Mouse (Mus musculus): ENCODE measurements at regions not wholly inside any gene's neighbourhood (a gene's known extent, or its start where the extent isn't known, plus 50 kb on each side); places are given as distances from the start of the nearest gene placed in this dataset.
A peak's percentile ranks its signal among the peaks of the same experiment; 100 is the strongest.
"Not testable (repeated sequence)": the region's sequence is repeated elsewhere in the genome, so short reads cannot be mapped to it uniquely, and the experiment has no call there.

DNA sequence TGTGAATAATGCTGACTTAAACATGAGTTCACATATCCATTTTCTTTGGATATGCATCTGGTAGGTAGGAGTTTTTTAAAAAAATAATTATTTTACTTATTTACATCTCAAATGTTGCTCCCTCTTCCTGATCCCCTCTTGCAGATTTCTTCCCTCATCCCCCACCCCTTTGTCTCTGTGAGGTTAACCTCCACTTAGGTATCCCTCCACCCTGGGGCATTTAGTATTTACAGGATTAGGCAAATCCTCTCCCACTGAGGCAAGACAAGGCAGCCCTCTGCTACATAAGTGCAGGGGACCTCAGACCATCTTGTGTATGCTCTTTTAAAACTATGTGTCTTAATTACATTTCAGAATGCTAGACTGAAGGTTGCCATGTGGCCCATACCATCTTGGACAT, 155.2 kb upstream of the Shcbp1 start:
- ATAC-seq (replicated peaks; ENCODE audit: low FRiP score), result no peak
- no peaks in the 10 kb centered on the region for H3K9me3 ChIP-seq (ENCODE audit: control insufficient read depth, low read length)

DNA sequence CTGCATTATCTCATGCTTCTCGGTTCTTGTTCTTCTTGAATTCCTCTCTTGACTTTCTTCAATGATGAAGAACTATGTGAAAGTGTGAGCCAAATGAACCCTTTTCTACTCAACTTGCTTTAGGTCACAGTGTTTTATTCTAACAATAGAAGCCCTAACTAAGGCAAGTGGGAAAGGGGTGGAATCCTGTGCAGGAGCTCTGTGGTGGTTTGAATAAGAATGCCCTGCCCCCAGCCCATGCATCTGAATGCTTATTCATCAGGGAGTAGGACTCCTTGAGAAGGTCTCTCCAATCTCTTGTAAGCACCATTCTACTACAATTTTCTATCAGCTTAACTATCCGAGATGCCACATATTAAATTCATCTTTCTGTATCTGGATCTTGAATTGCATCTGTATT, 154.7 kb upstream of the Shcbp1 start:
- no peak for ATAC-seq (replicated peaks; ENCODE audit: low FRiP score)
- no peak overlapping the region for H3K4me2 ChIP-seq (ENCODE audit: low read depth, low read length, severe bottlenecking)
- no peaks in the 10 kb centered on the region for H3K27me3 ChIP-seq (ENCODE audit: control insufficient read depth, insufficient read depth, low read length)
- no peak overlapping the region for H3K9ac ChIP-seq (ENCODE audit: low read length)
- no peak overlapping the region for H3K27ac ChIP-seq (ENCODE audit: low read depth, low read length)
- no peaks in the 10 kb centered on the region for H3K9me3 ChIP-seq (ENCODE audit: control insufficient read depth, low read length)
- H3K36me3 ChIP-seq (ENCODE audit: control insufficient read depth, insufficient read depth, low read length), result no peaks in the 10 kb centered on the region
- no peak overlapping the region for H3K4me3 ChIP-seq (ENCODE audit: low read depth, low read length)
- no peaks in the 10 kb centered on the region for H3K4me1 ChIP-seq (replicated peaks; ENCODE audit: control insufficient read depth, insufficient read depth, low read length)
- WGBS, result 32% methylated on average over 2 of the region's 2 CpGs
- DNase-seq (ENCODE audit: low spot score), result no peak

More for the DNA sequence above, 155.2 kb upstream of the Shcbp1 start:
- Histone ChIP-seq H3K9ac (ENCODE audit: low read length) (no peak overlapping the region), H3K4me2 (ENCODE audit: low read depth, low read length, severe bottlenecking) (no peak overlapping the region), H3K27me3 (ENCODE audit: control insufficient read depth, insufficient read depth, low read length) (no peaks in the 10 kb centered on the region), H3K27ac (ENCODE audit: low read depth, low read length) (no peak overlapping the region), H3K4me1 (replicated peaks; ENCODE audit: control insufficient read depth, insufficient read depth, low read length) (no peaks in the 10 kb centered on the region), H3K36me3 (ENCODE audit: control insufficient read depth, insufficient read depth, low read length) (no peaks in the 10 kb centered on the region), H3K4me3 (ENCODE audit: low read depth, low read length) (no peak overlapping the region)
- no peak for DNase-seq (ENCODE audit: low spot score)

DNA sequence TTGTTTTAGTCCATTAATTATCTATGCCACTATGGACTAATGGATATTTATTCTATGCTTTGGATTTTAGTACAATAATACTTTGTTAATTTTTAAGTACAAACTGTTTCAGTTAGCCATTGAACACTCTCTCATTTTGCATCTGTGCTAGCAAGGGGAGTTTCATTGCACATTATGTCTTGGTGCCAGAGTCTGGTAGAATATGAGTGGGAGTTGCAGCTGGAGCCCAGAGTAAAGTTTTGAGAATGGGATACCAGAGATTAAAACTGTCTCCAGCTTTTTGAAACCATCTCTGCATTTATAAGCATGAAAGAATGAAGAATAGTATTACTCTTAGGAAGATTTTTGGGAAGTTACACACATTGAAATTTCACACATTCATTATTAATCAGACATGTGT, 137.1 kb upstream of the Shcbp1 start:
- DNase-seq (ENCODE audit: low spot score) (no peak), ATAC-seq (replicated peaks; ENCODE audit: low FRiP score) (no peak)
- Histone ChIP-seq H3K4me3 (ENCODE audit: low read depth, low read length) (no peak overlapping the region), H3K4me2 (ENCODE audit: low read depth, low read length, severe bottlenecking) (no peak overlapping the region), H3K9me3 (ENCODE audit: control insufficient read depth, low read length) (no peaks in the 10 kb centered on the region), H3K9ac (ENCODE audit: low read length) (no peak overlapping the region), H3K27me3 (ENCODE audit: control insufficient read depth, insufficient read depth, low read length) (no peaks in the 10 kb centered on the region), H3K4me1 (replicated peaks; ENCODE audit: control insufficient read depth, insufficient read depth, low read length) (no peaks in the 10 kb centered on the region), H3K36me3 (ENCODE audit: control insufficient read depth, insufficient read depth, low read length) (no peaks in the 10 kb centered on the region), H3K27ac (ENCODE audit: low read depth, low read length) (no peak overlapping the region)

DNA sequence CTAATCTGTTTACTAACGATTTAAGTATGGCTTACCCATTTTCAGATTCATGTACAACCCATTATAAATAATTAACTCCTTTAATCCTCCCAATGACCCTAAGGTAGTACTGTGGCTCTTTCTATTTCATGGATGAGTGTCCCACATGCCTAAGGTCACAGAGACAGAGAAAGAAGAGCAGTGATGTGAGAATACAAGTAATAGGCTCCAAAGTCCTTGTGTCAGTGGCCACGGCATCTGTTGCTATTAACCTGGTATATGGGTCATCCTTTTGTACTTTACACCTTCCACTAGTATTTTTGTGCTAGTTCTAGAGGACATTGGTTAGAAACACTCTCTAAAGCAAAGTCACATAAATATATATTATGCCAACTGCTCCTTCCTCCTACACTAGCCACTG, 115.7 kb upstream of the Shcbp1 start:
- no peak overlapping the region for H3K9ac ChIP-seq (ENCODE audit: low read length)
- no peaks in the 10 kb centered on the region for H3K9me3 ChIP-seq (ENCODE audit: control insufficient read depth, low read length)
- H3K4me2 ChIP-seq (ENCODE audit: low read depth, low read length, severe bottlenecking), result no peak overlapping the region
- no peaks in the 10 kb centered on the region for H3K4me1 ChIP-seq (replicated peaks; ENCODE audit: control insufficient read depth, insufficient read depth, low read length)
- H3K36me3 ChIP-seq (ENCODE audit: control insufficient read depth, insufficient read depth, low read length), result no peaks in the 10 kb centered on the region
- no peak overlapping the region for H3K27ac ChIP-seq (ENCODE audit: low read depth, low read length)
- no peaks in the 10 kb centered on the region for H3K27me3 ChIP-seq (ENCODE audit: control insufficient read depth, insufficient read depth, low read length)
- no peak overlapping the region for H3K4me3 ChIP-seq (ENCODE audit: low read depth, low read length)
- DNase-seq (ENCODE audit: low spot score) (no peak), ATAC-seq (replicated peaks; ENCODE audit: low FRiP score) (no peak)
- WGBS, result 87% methylated on average over 2 of the region's 2 CpGs

DNA sequence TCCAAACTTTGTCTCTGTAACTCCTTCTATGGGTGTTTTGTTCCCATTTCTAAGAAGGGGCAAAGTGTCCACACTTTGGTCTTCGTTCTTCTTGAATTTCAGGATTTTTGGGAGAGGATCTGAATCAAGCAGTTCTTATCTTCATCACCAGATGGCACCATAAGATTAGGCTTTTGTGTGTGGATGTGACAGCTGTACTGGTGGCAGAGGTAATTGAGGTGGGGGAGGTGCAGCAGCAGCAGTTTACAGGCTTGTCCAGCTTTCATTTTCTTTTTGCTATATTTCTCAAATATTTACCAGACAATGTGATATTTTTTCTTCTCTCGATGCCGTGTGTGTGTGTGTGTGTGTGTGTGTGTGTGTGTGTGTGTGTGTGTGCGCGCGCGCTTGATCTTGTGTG, 89.4 kb upstream of the Shcbp1 start:
- not testable (repeated sequence) for H3K9me3 ChIP-seq (ENCODE audit: control insufficient read depth, low read length); H3K27me3 ChIP-seq (ENCODE audit: control insufficient read depth, insufficient read depth, low read length); H3K36me3 ChIP-seq (ENCODE audit: control insufficient read depth, insufficient read depth, low read length); H3K4me2 ChIP-seq (ENCODE audit: low read depth, low read length, severe bottlenecking); H3K4me1 ChIP-seq (replicated peaks; ENCODE audit: control insufficient read depth, insufficient read depth, low read length); H3K4me3 ChIP-seq (ENCODE audit: low read depth, low read length); H3K27ac ChIP-seq (ENCODE audit: low read depth, low read length); H3K9ac ChIP-seq (ENCODE audit: low read length)
- whole genome bisulfite sequencing, result 85% methylated on average over 7 of the region's 7 CpGs
- peak; percentile 64 for DNase-seq (ENCODE audit: low spot score)
- ATAC-seq (replicated peaks; ENCODE audit: low FRiP score), result peak; percentile 92

DNA sequence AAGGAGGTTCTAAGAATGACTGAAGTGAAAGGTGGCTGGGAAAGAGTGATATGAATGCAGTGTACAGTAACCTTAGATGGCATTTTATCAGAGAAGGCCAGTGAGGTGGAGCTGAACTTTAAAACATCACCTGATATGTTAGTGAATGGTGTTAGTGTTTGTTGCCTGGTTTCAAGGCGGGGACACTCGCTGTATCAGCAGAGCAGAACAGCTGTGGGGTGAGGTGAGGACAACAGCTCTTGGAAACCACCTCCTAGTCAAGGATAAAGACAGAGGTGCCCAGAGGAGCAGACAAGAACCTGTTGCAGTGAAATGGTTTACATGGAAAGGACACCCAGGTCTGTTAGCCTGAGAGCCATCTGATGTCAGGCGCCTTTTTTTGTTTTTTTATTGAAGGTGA, 59.7 kb upstream of the Shcbp1 start:
- no peak for ATAC-seq (replicated peaks; ENCODE audit: low FRiP score)
- H3K4me2 ChIP-seq (ENCODE audit: low read depth, low read length, severe bottlenecking), result no peak overlapping the region
- no peaks in the 10 kb centered on the region for H3K9me3 ChIP-seq (ENCODE audit: control insufficient read depth, low read length)
- H3K27me3 ChIP-seq (ENCODE audit: control insufficient read depth, insufficient read depth, low read length), result no peaks in the 10 kb centered on the region
- H3K9ac ChIP-seq (ENCODE audit: low read length), result no peak overlapping the region
- H3K4me3 ChIP-seq (ENCODE audit: low read depth, low read length), result no peak overlapping the region
- H3K27ac ChIP-seq (ENCODE audit: low read depth, low read length), result no peak overlapping the region
- no peaks in the 10 kb centered on the region for H3K36me3 ChIP-seq (ENCODE audit: control insufficient read depth, insufficient read depth, low read length)
- 90% methylated on average over 3 of the region's 3 CpGs for WGBS
- DNase-seq (ENCODE audit: low spot score), result no peak
- H3K4me1 ChIP-seq (replicated peaks; ENCODE audit: control insufficient read depth, insufficient read depth, low read length), result no peaks in the 10 kb centered on the region

DNA sequence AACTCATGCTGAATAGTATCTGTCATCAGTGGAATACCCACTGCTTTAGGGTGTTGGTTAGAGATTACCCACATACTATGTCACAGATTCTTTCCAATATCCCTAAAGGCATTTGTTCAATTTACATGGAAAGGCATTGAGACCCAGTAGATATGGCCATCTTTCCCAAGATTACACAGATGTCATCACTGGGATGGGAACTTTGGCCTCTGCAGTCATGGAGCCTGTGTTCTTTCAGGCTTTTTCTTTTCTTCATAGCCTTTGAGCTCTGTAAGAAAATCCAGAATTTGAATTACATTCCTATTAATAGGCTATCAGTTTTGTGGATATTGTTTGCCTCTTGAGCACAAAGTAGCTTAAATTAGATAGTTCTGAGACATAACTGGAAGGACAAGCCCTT, 59.2 kb upstream of the Shcbp1 start:
- no peak overlapping the region for H3K27ac ChIP-seq (ENCODE audit: low read depth, low read length)
- H3K4me1 ChIP-seq (replicated peaks; ENCODE audit: control insufficient read depth, insufficient read depth, low read length), result no peaks in the 10 kb centered on the region
- ATAC-seq (replicated peaks; ENCODE audit: low FRiP score) (no peak), DNase-seq (ENCODE audit: low spot score) (no peak)
- no peaks in the 10 kb centered on the region for H3K36me3 ChIP-seq (ENCODE audit: control insufficient read depth, insufficient read depth, low read length)
- no peak overlapping the region for H3K4me3 ChIP-seq (ENCODE audit: low read depth, low read length)
- no peak overlapping the region for H3K9ac ChIP-seq (ENCODE audit: low read length)
- no peak overlapping the region for H3K4me2 ChIP-seq (ENCODE audit: low read depth, low read length, severe bottlenecking)
- H3K27me3 ChIP-seq (ENCODE audit: control insufficient read depth, insufficient read depth, low read length), result no peaks in the 10 kb centered on the region
- no peaks in the 10 kb centered on the region for H3K9me3 ChIP-seq (ENCODE audit: control insufficient read depth, low read length)

DNA sequence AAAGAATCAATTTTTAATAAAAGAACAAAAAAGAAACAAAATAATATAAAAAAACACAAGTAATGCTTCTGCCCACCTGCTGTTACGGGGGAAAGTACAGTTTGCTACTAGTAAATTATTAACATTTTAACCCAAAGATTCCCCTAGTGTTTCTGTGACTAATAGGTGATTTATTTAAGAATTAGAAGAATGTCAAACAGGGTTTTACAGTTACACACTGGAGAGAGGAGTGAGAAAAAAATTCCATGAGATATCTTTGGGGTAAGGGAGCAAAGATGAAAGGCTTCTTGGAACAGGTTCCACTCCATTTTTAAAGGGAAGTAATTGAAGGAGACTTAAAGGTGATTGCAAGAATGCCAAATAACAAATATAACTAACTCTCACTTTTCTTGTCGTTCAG, 58.4 kb upstream of the Shcbp1 start:
- ATAC-seq (replicated peaks; ENCODE audit: low FRiP score), result no peak
- 88% methylated on average over 2 of the region's 2 CpGs for WGBS
- Histone ChIP-seq H3K4me2 (ENCODE audit: low read depth, low read length, severe bottlenecking) (no peak overlapping the region), H3K4me3 (ENCODE audit: low read depth, low read length) (no peak overlapping the region), H3K9me3 (ENCODE audit: control insufficient read depth, low read length) (no peaks in the 10 kb centered on the region), H3K9ac (ENCODE audit: low read length) (no peak overlapping the region), H3K27ac (ENCODE audit: low read depth, low read length) (no peak overlapping the region), H3K27me3 (ENCODE audit: control insufficient read depth, insufficient read depth, low read length) (no peaks in the 10 kb centered on the region), H3K4me1 (replicated peaks; ENCODE audit: control insufficient read depth, insufficient read depth, low read length) (no peaks in the 10 kb centered on the region), H3K36me3 (ENCODE audit: control insufficient read depth, insufficient read depth, low read length) (no peaks in the 10 kb centered on the region)
- no peak for DNase-seq (ENCODE audit: low spot score)

DNA sequence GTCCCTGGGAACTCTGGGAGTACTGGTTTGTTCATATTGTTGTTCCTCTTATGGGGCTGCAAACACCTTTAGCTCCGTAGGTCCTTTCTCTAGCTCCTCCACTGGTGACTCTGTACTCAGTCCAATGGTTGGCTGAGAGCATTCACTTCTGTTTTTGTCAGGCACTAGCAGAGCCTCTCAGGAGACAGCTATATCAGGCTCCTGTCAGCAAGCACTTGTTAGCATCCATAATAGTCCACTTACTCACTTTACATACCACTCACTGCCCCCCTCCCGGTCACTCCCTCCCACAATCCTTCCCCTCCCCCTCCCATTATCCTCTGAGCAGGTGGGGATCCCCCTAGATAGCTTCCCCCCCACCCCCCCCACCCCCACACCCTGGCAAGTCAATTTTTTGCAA, 57.3 kb upstream of the Shcbp1 start:
- H3K4me3 ChIP-seq (ENCODE audit: low read depth, low read length), result no peak overlapping the region
- no peak for DNase-seq (ENCODE audit: low spot score)
- no peaks in the 10 kb centered on the region for H3K4me1 ChIP-seq (replicated peaks; ENCODE audit: control insufficient read depth, insufficient read depth, low read length)
- 85% methylated on average over 2 of the region's 2 CpGs for WGBS
- no peak for ATAC-seq (replicated peaks; ENCODE audit: low FRiP score)
- no peaks in the 10 kb centered on the region for H3K27me3 ChIP-seq (ENCODE audit: control insufficient read depth, insufficient read depth, low read length)
- H3K36me3 ChIP-seq (ENCODE audit: control insufficient read depth, insufficient read depth, low read length), result no peaks in the 10 kb centered on the region
- no peak overlapping the region for H3K4me2 ChIP-seq (ENCODE audit: low read depth, low read length, severe bottlenecking)
- no peak overlapping the region for H3K27ac ChIP-seq (ENCODE audit: low read depth, low read length)
- no peak overlapping the region for H3K9ac ChIP-seq (ENCODE audit: low read length)
- no peaks in the 10 kb centered on the region for H3K9me3 ChIP-seq (ENCODE audit: control insufficient read depth, low read length)

All from forebrain, embryonic 11.5 days (tissue).